ENCODE assay signal across 8 mouse cellular contexts in genomic region chr5:113992339-113992831, GRCm38 (mm10). TPM values are rescaled to one million over a fixed set of nuclear protein-coding genes. Genes with fewer than 3 reads are reported as not detected.
A peak's percentile ranks its signal among the peaks of the same experiment; 100 is the strongest.
DNase-seq lines count a peak whose midpoint lies in the region; ATAC-seq and TF ChIP-seq lines count a peak whose summit lies in the region.

No protein-coding gene starts in this region.

- peaks cover 38% of the 10 kb centered on the region for H3K4me1 ChIP-seq in embryonic facial prominence, embryonic 15.5 days
- H3K4me1 ChIP-seq in hindbrain, embryonic 11.5 days (replicated peaks; ENCODE audit: control insufficient read depth, insufficient read depth, low read length): 0 out of 2 replicates have a peak, but pooled peaks cover 2% of the 10 kb centered on the region
- H3K4me1 ChIP-seq in liver, embryonic 13.5 days (replicated peaks): peaks cover 66% of the 10 kb centered on the region

- ATAC-seq in embryonic facial prominence, embryonic 15.5 days (ENCODE audit: insufficient number of reproducible peaks, low FRiP score, low TSS enrichment, low read depth): no peak
- no peak for ATAC-seq in hindbrain, embryonic 11.5 days (ENCODE audit: low FRiP score)
- ATAC-seq in liver, embryonic 13.5 days (ENCODE audit: low read depth): peak; percentile 57

- H3ac ChIP-seq in myocyte (ENCODE audit: control insufficient read depth, insufficient read length): peak overlapping the region; percentile 87

- peak overlapping the region; percentile 82 for H3K4me3 ChIP-seq in embryonic facial prominence, embryonic 15.5 days (replicated peaks)
- peak overlapping the region; percentile 79 for H3K4me3 ChIP-seq in hindbrain, embryonic 11.5 days (ENCODE audit: low read depth, low read length)
- peak overlapping the region; percentile 81 for H3K4me3 ChIP-seq in liver, embryonic 13.5 days (replicated peaks)
- H3K4me3 ChIP-seq in myocyte: peak overlapping the region; percentile 53

- no peaks in the 10 kb centered on the region for H3K9me3 ChIP-seq in embryonic facial prominence, embryonic 15.5 days (replicated peaks)
- no peaks in the 10 kb centered on the region for H3K9me3 ChIP-seq in hindbrain, embryonic 11.5 days (ENCODE audit: control insufficient read depth, low read length)
- H3K9me3 ChIP-seq in liver, embryonic 13.5 days (replicated peaks): no peaks in the 10 kb centered on the region

- peak overlapping the region; percentile 92 for H3K27ac ChIP-seq in embryonic facial prominence, embryonic 15.5 days (replicated peaks)
- no peak overlapping the region for H3K27ac ChIP-seq in hindbrain, embryonic 11.5 days (ENCODE audit: low read depth, low read length)
- peak overlapping the region; percentile 94 for H3K27ac ChIP-seq in liver, embryonic 13.5 days

- no peaks in the 10 kb centered on the region for H3K27me3 ChIP-seq in embryonic facial prominence, embryonic 15.5 days
- H3K27me3 ChIP-seq in hindbrain, embryonic 11.5 days (ENCODE audit: control insufficient read depth, insufficient read depth, low read length): no peaks in the 10 kb centered on the region
- peaks cover 12% of the 10 kb centered on the region; the same call in 1 of the 2 replicates for H3K27me3 ChIP-seq in liver, embryonic 13.5 days
- H3K27me3 ChIP-seq in myocyte (ENCODE audit: control insufficient read depth, insufficient read depth, insufficient read length): no peaks in the 10 kb centered on the region

- H3K4me2 ChIP-seq in embryonic facial prominence, embryonic 15.5 days (replicated peaks): peak overlapping the region; percentile 70
- H3K4me2 ChIP-seq in hindbrain, embryonic 11.5 days (replicated peaks; ENCODE audit: low read depth, low read length): peak overlapping the region; percentile 55
- peak overlapping the region; percentile 97 for H3K4me2 ChIP-seq in liver, embryonic 13.5 days
- peak overlapping the region; percentile 99 for H3K4me2 ChIP-seq in myocyte (ENCODE audit: low read depth)

- H3K9ac ChIP-seq in embryonic facial prominence, embryonic 15.5 days: peak overlapping the region; percentile 85; the same call in 1 of the 2 replicates
- H3K9ac ChIP-seq in hindbrain, embryonic 11.5 days (ENCODE audit: low read depth, low read length): peak overlapping the region; percentile 92
- H3K9ac ChIP-seq in liver, embryonic 13.5 days: peak overlapping the region; percentile 91

- no peak for TF ChIP-seq POLR2A in myocyte (IDR thresholded peaks at IDR 0.05; ENCODE audit: insufficient read length, low read depth)

- 7% methylated on average over 12 of the region's 12 CpGs for WGBS in embryonic facial prominence, embryonic 15.5 days
- 34% methylated on average over 12 of the region's 12 CpGs for WGBS in hindbrain, embryonic 11.5 days
- 3% methylated on average over 12 of the region's 12 CpGs for WGBS in liver, embryonic 13.5 days (ENCODE audit: insufficient replicate concordance)

- DNase-seq in right cerebral cortex, adult 18-20 months: peak; percentile 33
- no peak for DNase-seq in right cerebral cortex, postnatal 10 days (ENCODE audit: low spot score in 2 of 2)
- DNase-seq in hindbrain, embryonic 11.5 days (ENCODE audit: low spot score): no peak
- DNase-seq in liver, embryonic 13.5 days: peak; percentile 63
- peak; percentile 84 for DNase-seq in thymus, postnatal 4 days
- no peak for DNase-seq in embryo, embryonic 10 days (ENCODE audit: low spot score)

- H3K79me2 ChIP-seq in myocyte (ENCODE audit: control insufficient read depth, insufficient read depth): peaks cover 16% of the 10 kb centered on the region

- peaks cover 3% of the 10 kb centered on the region; the same call in 1 of the 2 replicates for H3K36me3 ChIP-seq in embryonic facial prominence, embryonic 15.5 days
- no peaks in the 10 kb centered on the region for H3K36me3 ChIP-seq in hindbrain, embryonic 11.5 days (ENCODE audit: control insufficient read depth, insufficient read depth, low read length)
- peaks cover 8% of the 10 kb centered on the region; the same call in 1 of the 2 replicates for H3K36me3 ChIP-seq in liver, embryonic 13.5 days
- no peaks in the 10 kb centered on the region for H3K36me3 ChIP-seq in myocyte (ENCODE audit: control insufficient read depth, insufficient read depth)

TF ChIP-seq in myocyte, 11 proteins besides CTCF, POLR2A, EP300 and RAD21:
- TF ChIP-seq E2F4 (IDR thresholded peaks at IDR 0.05; ENCODE audit: insufficient read depth): no peak
- TF ChIP-seq MYOG (IDR thresholded peaks at IDR 0.05; ENCODE audit: control insufficient read depth in 1 of 3, insufficient read depth in 1 of 3, insufficient read length in 2 of 3, low read depth in 2 of 3): no peak
- no peak for TF ChIP-seq TCF12 (IDR thresholded peaks at IDR 0.05; ENCODE audit: insufficient read depth, poor library complexity, severe bottlenecking)
- TF ChIP-seq MAX (IDR thresholded peaks at IDR 0.05; ENCODE audit: low read depth): no peak
- TF ChIP-seq TCF3 (IDR thresholded peaks at IDR 0.05; ENCODE audit: insufficient read length, low read depth): no peak
- no peak for TF ChIP-seq MYOD1 (IDR thresholded peaks at IDR 0.05; ENCODE audit: control insufficient read depth in 1 of 3, insufficient read length in 2 of 3, low read depth in 2 of 3)
- no peak for TF ChIP-seq REST (IDR thresholded peaks at IDR 0.05; ENCODE audit: insufficient read depth, insufficient read length)
- TF ChIP-seq USF1 (IDR thresholded peaks at IDR 0.05; ENCODE audit: low read depth): no peak
- TF ChIP-seq POLR2AphosphoS2 (IDR thresholded peaks at IDR 0.05; ENCODE audit: insufficient read length, low read depth): no peak
- no peak for TF ChIP-seq CEBPB (IDR thresholded peaks at IDR 0.05; ENCODE audit: insufficient read depth, poor library complexity, severe bottlenecking)
- no peak for TF ChIP-seq SRF (IDR thresholded peaks at IDR 0.05; ENCODE audit: control insufficient read depth, insufficient read length, low read depth)

RNA-seq across cellular contexts. Expression of gene Ssh1, which starts 1.3 kb away (rescaled TPM):
- 10.7 and 12.8 TPM in 2 replicates for polyA plus RNA-seq in embryonic facial prominence, embryonic 15.5 days (2015; fragmentation: Nextera tagmentation; extraction: Ambion mirVana)
- polyA plus RNA-seq in hindbrain, embryonic 11.5 days (2014; fragmentation: Nextera tagmentation; extraction: Ambion mirVana): 27.9 and 30.3 TPM in 2 replicates
- polyA plus RNA-seq in liver, embryonic 13.5 days (2015; fragmentation: Nextera tagmentation; extraction: Ambion mirVana): 5.4 and 6.0 TPM in 2 replicates
- polyA plus RNA-seq in myocyte (2012; fragmentation: generic; extraction: Trizol): 3.4 TPM

RNA-seq across cellular contexts. Expression of gene Dao, which starts 11.1 kb away (rescaled TPM):
- polyA plus RNA-seq in embryonic facial prominence, embryonic 15.5 days (2015; fragmentation: Nextera tagmentation; extraction: Ambion mirVana): not detected in 2 replicates
- polyA plus RNA-seq in hindbrain, embryonic 11.5 days (2014; fragmentation: Nextera tagmentation; extraction: Ambion mirVana): not detected in 2 replicates
- not detected in 2 replicates for polyA plus RNA-seq in liver, embryonic 13.5 days (2015; fragmentation: Nextera tagmentation; extraction: Ambion mirVana)
- polyA plus RNA-seq in myocyte (2012; fragmentation: generic; extraction: Trizol): not detected

Comparison
In these comparisons a context has a peak if more than half of its experiments do, and no peak if none do; other contexts are left out.
1. DNase-seq: peak in right cerebral cortex, adult 18-20 months (single experiment), liver, embryonic 13.5 days (single experiment) and thymus, postnatal 4 days (single experiment); none in right cerebral cortex, postnatal 10 days (0 of 2), hindbrain, embryonic 11.5 days (single experiment) and embryo, embryonic 10 days (single experiment).
2. Peak in every context shown above with its lines, with median percentiles within 50 percentile points of each other: H3K4me2 ChIP-seq, H3K4me3 ChIP-seq and H3K9ac ChIP-seq.